Mouse (Mus musculus) embryonic fibroblast, embryonic 13.5 days (primary cell): ENCODE data around the gene Oas1c.

Source experiments
- CTCF ChIP-seq: IDR thresholded peaks from 2 replicates; pipeline ENCODE4 v1.5.1; 2011; ENCODE audit warnings: mild to moderate bottlenecking, control low read depth, low read length, moderate library complexity, borderline replicate concordance; ENCODE audit not compliant: insufficient read depth
- POLR2A ChIP-seq: IDR thresholded peaks from 2 replicates; pipeline ENCODE4 v1.6.1; 2011; ENCODE audit warnings: low read depth, mild to moderate bottlenecking, control low read depth, low read length, moderate library complexity

GRCm38 (mm10) chr5:120793043-120793442, 19.3 kb downstream of the Oas1c start:
- TF ChIP-seq CTCF = 0 out of 2 replicates have a peak, but pooled peaks have one; percentile 1
- no peak for TF ChIP-seq POLR2A
